Mouse (Mus musculus) heart, embryonic 13.5 days (tissue): ENCODE measurements around the gene Sox1. TPM values are rescaled to one million over a fixed set of nuclear protein-coding genes. Genes with fewer than 3 reads are reported as not detected.

Source experiments
- microRNA-seq: library from miRNA; unstranded; fragments of <30 nt; microRNA quantifications from one replicate; pipeline ENCODE4, GENCODE M21; 2016
- polyA plus RNA-seq: library from polyadenylated mRNA; unstranded; fragments of >200 nt; fragmentation: Nextera tagmentation; extraction: Ambion mirVana; gene quantifications from 2 replicates; pipeline ENCODE4 v1.2.1, GENCODE M21; 2015

Sox1 gene
- polyA plus RNA-seq, 1 experiment from 2014 or later, result not detected

Small RNA genes lying within 50 kb of the gene (microRNA-seq; reads per million reads assigned to microRNA genes)
- gene Gm25239, result not detected

Other genes with a start within 250 kb of the Sox1 start
- gene A230072I06Rik, start 116.5 kb upstream of the Sox1 start, polyA plus RNA-seq, result not detected in 2 replicates
- not detected in 2 replicates for gene Spaca7, start 177.7 kb downstream of the Sox1 start, polyA plus RNA-seq